Mouse (Mus musculus) megakaryocyte, embryonic 14.5 days (primary cell): ENCODE measurements around the gene Lrrc8b.

Experiments
- FLI1 ChIP-seq: IDR thresholded peaks from 2 replicates; pipeline ENCODE4 v1.6.1; 2012; ENCODE audit warnings: low read length, inconsistent platforms, mixed read lengths
- GATA1 ChIP-seq: IDR thresholded peaks from 3 replicates; pipeline ENCODE4 v1.6.1; 2012; ENCODE audit warnings: mixed read lengths, low read length, inconsistent platforms, borderline replicate concordance

DNA sequence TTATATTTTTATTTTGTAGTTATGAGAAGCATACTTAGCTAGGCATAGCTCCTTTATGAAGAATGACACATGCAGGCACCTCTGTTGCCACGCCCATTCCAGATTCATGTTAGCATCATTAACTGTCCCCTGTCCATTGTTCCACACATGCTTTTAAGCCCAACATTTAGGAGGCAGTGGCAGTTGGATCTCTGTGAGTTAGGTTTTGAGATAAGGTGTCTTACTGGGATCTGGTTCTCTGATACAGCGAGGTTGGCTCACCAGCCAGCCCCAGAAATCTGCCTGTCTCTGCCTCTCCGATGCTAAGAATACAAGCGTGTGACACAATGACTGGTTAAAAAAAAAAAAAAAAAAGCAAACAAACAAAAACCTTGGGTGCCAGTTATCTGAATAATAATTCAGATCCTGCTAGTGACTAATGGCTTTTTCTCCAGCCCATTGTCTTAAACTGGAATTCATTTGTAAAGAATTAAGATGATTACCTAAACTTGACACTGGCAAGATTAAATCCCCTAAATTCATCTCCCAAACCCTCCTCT lies 110.6 kb downstream of the Lrrc8b start:
- TF ChIP-seq GATA1 (no peak), FLI1 (no peak)
